Mouse (Mus musculus): Measurements from ENCODE around the gene Eif2b4.

Gene Eif2b4

GRCm38 (mm10) chr5:31199893-31200292 lies 6.7 kb upstream of the Eif2b4 start:
- peak; percentile 30 for DNase-seq (ENCODE audit: low read depth, low spot score)

- no peak for DNase-seq (ENCODE audit: low read depth, low spot score)
These were observed 6.2 kb upstream of the Eif2b4 start for GRCm38 (mm10) chr5:31199321-31199892.

GRCm38 (mm10) chr5:31198616-31199320 lies 5.5 kb upstream of the Eif2b4 start:
- DNase-seq (ENCODE audit: low read depth, low spot score): no peak

- DNase-seq (ENCODE audit: low read depth, low spot score): no peak
These were observed 4.9 kb upstream of the Eif2b4 start for GRCm38 (mm10) chr5:31198170-31198569.

- DNase-seq (ENCODE audit: low read depth, low spot score): no peak
These were observed 3.8 kb upstream of the Eif2b4 start for GRCm38 (mm10) chr5:31197072-31197471.

- DNase-seq (ENCODE audit: low read depth, low spot score): no peak
These were observed 3.0 kb upstream of the Eif2b4 start for GRCm38 (mm10) chr5:31196207-31196606.

- no peak for DNase-seq (ENCODE audit: low read depth, low spot score)
These were observed 2.4 kb upstream of the Eif2b4 start for GRCm38 (mm10) chr5:31195671-31196070.

- DNase-seq (ENCODE audit: low read depth, low spot score): peak; percentile 88
These were observed 1.6 kb upstream of the Eif2b4 start for GRCm38 (mm10) chr5:31194486-31195485.

GRCm38 (mm10) chr5:31193631-31194281 lies 526 bp upstream of the Eif2b4 start:
- peak; percentile 44 for DNase-seq (ENCODE audit: low read depth, low spot score)

- DNase-seq (ENCODE audit: low read depth, low spot score): no peak
These were observed 938 bp downstream of the Eif2b4 start for GRCm38 (mm10) chr5:31192045-31192938.

GRCm38 (mm10) chr5:31190201-31190600 lies 3.0 kb downstream of the Eif2b4 start:
- DNase-seq (ENCODE audit: low read depth, low spot score): peak; percentile 65

- peak; percentile 83 for DNase-seq (ENCODE audit: low read depth, low spot score)
These were observed 4.9 kb downstream of the Eif2b4 start for GRCm38 (mm10) chr5:31188223-31188840.

- no peak for DNase-seq (ENCODE audit: low read depth, low spot score)
These were observed 9.6 kb downstream of the Eif2b4 start for GRCm38 (mm10) chr5:31183678-31184077.

GRCm38 (mm10) chr5:31181183-31181770 lies 12.0 kb downstream of the Eif2b4 start:
- DNase-seq (ENCODE audit: low read depth, low spot score): no peak

- DNase-seq (ENCODE audit: low read depth, low spot score): peak; percentile 99
These were observed 13.2 kb downstream of the Eif2b4 start, which contains the start of the genes Gm29609 and Gtf3c2 for GRCm38 (mm10) chr5:31179766-31180630. Gene Gm29609, minus strand, starts transcription at chr5:31179911. Gene Gtf3c2, minus strand, starts transcription at chr5:31180144.

GRCm38 (mm10) chr5:31179301-31179765 lies 13.9 kb downstream of the Eif2b4 start:
- DNase-seq (ENCODE audit: low read depth, low spot score): peak; percentile 87

- DNase-seq (ENCODE audit: low read depth, low spot score): no peak
These were observed 24.6 kb downstream of the Eif2b4 start for GRCm38 (mm10) chr5:31168630-31169029.

GRCm38 (mm10) chr5:31164878-31165277 lies 28.4 kb downstream of the Eif2b4 start:
- DNase-seq (ENCODE audit: low read depth, low spot score): no peak
